Mouse (Mus musculus) mouse embryonic stem cell (cell line): Measurements from ENCODE around the gene Hist1h2bl.
"Not testable (repeated sequence)": the region's sequence is repeated elsewhere in the genome, so short reads cannot be mapped to it uniquely, and the experiment has no call there.

Source experiments
- in situ Hi-C, 2 experiments: fragments of 300-500 bp; cut with MboI; formaldehyde crosslinking; loops; 1 replicate in 1 of 2; 3 replicates in 1 of 2; pipeline ENCODE4 v1.14.3; 2019 to 2020; ENCODE audit warnings: low sequenced_read_pairs in 2 of 2, low pct_unique_long_range_greater_than_20kb in 1 of 2, mixed read lengths in 1 of 2; ENCODE audit not compliant: unreplicated experiment in 1 of 2

Gene Hist1h2bl

DNA sequence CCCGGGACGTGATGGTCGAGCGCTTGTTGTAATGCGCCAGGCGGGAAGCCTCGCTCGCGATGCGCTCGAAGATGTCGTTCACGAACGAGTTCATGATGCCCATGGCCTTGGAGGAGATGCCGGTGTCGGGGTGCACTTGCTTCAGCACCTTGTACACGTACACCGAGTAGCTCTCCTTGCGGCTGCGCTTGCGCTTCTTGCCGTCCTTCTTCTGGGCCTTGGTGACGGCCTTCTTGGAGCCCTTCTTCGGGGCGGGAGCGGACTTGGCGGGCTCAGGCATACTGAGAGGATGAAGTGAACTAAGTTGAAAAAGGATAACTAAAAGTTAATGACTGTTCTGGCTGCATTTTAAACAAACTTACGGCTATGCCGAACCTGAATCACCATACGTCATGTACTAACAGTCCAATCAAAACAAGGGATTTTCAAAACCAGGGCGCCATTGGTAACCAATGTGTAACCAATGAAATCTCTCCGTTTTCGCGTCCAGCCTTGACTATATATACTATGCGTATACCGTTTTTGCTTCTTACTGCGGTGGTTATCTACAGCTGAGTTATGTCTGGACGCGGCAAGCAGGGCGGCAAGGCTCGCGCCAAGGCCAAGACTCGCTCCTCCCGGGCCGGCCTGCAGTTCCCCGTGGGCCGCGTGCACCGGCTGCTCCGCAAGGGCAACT, at the start of gene Hist1h2bl, which contains the start of gene Hist1h2ai:
TSS of gene Hist1h2bl (minus strand) at position 280 of the 676 bp plus-strand sequence.
TSS of gene Hist1h2ai (plus strand) at position 559 of the 676 bp plus-strand sequence.
- in situ Hi-C loops = loop anchor here in 1 of 2 experiments (10.0 kb wide), 1 partner anchor 319 kb away; the partner anchor contains the start of genes Hist1h2ah and Hist1h2bk

DNA sequence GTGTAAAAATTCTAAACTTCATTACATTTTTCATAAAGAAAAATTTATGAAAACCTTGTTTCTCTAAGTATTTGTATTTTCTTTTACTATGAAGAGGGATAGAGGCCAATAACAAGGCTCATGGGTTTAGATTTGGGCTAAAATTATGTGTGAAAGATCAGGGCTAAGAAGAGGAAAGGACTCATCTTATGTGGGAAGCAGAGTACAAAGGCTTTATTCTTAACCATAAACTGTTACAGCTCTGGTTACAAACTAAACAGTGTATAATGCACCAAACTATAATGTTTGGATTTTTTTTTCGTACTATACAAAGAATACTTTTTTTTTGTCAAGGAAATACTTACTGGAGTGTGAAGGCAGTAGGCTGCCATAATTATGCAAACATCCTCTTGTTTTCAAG, 39.8 kb upstream of the Hist1h2bl start:
- in situ Hi-C loops = no loop called here

DNA sequence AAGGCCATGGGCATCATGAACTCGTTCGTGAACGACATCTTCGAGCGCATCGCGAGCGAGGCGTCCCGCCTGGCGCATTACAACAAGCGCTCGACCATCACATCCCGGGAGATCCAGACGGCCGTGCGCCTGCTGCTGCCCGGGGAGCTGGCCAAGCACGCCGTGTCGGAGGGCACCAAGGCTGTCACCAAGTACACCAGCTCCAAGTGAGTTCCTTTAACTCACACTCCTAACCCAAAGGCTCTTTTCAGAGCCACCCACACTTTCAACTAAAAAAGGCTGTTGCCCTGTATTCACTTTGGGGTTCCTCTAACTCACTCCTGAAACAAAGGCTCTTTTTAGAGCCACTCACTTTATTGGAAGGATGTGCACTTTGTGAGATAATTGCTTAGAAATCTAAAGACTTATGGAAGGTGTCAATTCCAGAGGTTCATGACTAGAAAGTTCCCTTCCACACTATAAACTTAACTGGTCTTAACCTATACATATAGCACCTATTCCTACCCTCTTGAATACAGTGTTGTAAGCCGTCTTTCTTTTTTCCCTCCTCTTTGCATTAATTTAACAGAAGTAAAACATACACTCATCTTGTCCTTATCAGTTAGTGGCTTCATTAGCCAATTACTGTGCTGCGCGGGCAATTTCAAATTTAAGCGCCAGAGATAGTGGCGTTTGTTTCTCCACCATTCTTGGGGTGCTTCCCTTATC, 38.5 kb upstream of the Hist1h2bl start:
- in situ Hi-C loops = not testable (repeated sequence)

DNA sequence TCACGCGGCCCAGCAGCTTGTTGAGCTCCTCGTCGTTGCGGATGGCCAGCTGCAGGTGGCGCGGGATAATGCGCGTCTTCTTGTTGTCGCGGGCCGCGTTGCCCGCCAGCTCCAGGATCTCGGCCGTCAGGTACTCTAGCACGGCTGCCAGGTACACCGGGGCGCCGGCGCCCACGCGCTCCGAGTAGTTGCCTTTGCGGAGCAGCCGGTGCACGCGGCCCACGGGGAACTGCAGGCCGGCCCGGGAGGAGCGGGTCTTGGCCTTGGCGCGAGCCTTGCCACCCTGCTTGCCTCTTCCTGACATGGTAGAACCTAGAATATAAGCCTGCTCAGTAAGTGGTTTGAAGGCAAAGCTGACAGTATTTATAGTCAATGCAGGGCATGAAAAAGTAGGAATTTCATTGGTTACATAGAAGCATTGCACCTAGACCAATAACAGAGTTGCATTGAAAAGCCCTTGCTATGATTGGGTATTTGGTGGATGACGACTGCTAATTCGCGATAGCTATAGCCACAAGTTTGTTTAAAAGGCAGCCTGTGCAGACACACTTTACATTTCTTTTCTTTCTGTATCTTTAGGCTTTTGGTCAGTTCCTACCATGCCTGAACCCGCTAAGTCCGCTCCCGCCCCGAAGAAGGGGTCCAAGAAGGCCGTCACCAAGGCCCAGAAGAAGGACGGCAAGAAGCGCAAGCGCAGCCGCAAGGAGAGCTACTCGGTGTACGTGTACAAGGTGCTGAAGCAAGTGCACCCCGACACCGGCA, 37.8 kb upstream of the Hist1h2bl start, which contains the start of the genes Hist1h2ak and Hist1h2bn:
TSS of gene Hist1h2ak (minus strand) at position 304 of the 762 bp plus-strand sequence.
TSS of gene Hist1h2bn (plus strand) at position 600 of the 762 bp plus-strand sequence.
- in situ Hi-C loops = not testable (repeated sequence)

DNA sequence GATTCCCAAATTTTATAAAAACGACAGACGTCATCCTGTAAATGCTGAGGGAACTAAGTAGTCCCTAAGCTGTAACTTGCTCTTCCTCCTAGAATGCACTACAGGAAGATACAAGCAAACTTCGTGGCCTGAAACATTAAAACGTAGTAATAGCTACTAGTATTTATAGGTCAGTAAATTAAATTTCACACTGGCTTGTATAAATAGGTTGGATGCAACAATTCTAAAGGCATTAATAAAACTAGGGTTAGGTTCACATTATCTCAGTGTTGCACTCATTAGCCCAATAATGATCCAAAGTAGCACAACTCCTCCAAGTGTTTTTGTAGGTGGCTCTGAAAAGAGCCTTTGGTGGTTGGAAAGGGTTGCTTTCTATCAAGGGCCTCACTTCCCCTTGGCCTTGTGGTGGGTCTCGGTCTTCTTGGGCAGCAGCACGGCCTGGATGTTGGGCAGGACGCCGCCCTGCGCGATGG, 37.1 kb upstream of the Hist1h2bl start:
- in situ Hi-C loops = no loop called here

DNA sequence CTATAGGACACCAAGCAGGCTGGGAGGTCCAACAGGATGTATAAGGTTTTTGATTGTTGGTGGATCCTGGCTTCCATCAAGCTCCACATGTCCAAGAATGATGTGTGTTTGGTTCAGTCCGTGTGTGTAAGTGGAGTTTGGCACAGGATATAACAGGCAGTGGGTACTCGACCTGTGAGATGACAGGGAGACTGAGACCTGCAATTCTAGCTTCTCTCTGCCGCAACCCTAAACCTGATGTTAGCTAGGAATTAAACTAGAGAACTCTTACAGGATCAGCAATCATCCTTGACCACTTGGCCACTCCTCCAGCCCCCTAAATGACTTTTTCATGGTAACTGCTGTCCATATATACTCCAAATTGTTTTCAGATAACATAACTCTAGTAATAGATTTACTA, 36.4 kb upstream of the Hist1h2bl start:
- in situ Hi-C loops = no loop called here

DNA sequence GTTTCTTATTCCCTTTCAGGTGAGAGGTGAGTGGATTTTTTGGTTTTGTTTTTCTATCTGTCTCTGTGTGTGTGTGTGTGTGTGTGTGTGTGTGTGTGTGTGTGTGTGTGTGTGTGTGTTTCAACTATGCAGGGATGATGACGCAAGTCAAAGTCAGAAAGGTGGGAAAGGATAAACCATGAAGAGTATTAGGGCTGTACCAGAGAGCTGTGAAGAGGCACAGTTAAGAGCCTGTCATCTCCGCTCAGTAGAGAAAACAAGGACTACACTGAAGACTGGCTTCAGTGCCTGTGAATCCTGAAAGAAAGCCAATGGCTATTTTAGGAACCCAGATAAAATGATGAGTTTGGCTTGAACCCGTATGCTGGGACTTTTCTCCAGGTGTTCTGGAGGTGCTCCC, 35.9 kb upstream of the Hist1h2bl start:
- in situ Hi-C loops = no loop called here

DNA sequence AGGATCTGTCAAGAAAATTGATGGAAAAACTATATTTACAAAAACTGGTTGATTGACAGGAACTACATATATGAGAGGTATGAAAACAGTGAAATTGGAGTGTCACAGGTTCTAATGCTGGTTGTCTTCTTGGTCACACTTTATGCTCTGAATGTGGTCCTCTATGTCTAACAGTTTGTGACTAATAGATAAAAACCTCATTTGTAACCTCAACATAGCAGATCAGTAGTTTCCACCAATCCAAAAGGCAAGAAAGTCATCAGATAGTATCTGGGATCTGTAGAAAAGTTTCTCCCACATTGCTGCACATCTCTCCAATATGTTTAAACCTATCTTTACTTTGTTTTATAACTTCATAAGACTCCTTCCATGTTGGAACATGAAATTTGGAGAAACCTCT, 35.5 kb upstream of the Hist1h2bl start:
- in situ Hi-C loops = no loop called here

DNA sequence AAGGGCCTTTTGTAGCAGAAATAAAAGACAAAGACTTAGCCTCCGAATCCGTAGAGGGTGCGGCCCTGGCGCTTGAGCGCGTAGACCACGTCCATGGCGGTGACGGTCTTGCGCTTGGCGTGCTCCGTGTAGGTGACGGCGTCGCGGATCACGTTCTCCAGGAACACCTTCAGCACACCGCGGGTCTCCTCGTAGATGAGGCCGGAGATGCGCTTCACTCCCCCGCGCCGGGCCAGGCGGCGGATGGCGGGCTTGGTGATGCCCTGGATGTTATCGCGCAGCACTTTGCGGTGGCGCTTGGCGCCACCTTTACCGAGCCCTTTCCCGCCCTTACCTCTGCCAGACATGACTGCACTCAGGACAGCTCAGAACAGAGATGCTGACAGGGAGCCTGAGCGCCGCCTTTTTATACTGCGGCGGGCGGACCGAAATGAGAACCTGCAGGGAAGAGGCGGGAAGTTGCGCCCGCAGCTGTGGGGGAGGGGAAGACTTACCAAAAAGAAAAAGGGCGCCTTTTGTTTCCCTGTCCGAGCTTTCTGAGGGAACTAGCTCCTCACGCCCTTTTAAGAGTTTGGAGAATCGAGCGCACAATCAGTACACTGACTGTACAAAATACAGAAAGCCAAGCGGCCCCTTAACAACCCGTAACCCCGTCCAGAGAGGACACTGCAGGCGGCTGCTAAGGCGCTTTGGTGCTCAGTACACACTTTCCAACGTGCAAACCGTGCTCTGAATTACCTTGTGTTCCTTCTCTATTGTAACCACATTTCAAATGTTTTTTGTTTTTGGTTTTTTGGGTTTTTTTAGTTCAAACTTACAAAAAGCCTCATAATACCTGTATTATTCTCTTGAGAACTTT, 34.4 kb upstream of the Hist1h2bl start, which contains the start of gene Hist1h4k:
TSS of gene Hist1h4k (minus strand) at position 347 of the 859 bp plus-strand sequence.
- in situ Hi-C loops = not testable (repeated sequence)

DNA sequence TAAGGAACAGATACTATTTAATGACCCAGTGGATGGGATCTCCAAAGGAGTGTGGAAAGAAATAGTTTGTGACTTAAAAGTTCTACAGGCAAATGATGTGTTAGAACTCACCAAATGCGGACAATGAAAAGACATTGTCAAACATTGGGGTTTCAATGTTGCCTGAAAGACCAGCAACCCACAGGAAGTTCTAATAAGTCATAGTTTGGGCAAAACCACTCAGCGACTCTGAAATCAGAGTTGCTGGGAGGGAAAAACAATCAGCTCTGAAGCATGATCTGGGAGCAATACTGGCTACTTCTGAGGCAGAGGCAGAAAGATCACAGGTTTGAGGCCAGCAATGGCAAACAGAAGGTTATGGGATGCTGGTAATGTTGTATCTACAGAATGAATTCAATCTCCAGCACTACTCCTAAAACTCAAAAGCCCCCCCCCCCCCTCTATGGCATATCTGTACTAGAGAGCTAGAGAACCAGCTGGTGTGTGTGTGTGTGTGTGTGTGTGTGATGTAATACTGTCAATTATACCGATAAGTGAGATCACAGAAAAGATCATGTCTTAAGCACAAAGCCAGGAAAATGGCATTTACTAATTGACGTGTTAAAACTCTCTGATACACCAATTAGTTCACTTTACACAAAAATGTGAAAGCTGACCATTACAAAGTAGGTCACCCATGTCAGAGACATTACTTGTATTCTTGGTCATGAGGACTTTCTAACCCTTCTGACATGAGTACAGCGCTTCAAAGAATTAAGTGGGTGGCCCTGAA, 33.6 kb upstream of the Hist1h2bl start:
- in situ Hi-C loops = no loop called here

DNA sequence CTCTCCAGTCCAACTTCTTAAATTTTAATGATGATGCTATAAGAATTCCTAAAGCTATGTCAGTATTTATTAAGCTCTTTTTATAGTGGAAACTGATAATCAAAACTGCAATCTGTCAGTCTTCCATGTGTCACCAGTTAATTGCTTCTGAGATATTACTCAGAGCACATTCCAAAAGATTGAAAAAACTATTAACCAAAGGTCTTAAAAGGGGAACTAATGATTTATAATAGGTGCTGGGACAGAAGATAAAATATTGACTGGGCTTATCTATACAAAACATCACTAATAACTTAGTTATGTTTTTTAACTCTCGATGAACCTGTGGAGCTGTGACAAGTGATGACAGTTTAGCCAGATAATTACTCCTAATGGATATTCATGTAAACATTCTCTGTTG, 29.1 kb upstream of the Hist1h2bl start:
- in situ Hi-C loops = no loop called here

DNA sequence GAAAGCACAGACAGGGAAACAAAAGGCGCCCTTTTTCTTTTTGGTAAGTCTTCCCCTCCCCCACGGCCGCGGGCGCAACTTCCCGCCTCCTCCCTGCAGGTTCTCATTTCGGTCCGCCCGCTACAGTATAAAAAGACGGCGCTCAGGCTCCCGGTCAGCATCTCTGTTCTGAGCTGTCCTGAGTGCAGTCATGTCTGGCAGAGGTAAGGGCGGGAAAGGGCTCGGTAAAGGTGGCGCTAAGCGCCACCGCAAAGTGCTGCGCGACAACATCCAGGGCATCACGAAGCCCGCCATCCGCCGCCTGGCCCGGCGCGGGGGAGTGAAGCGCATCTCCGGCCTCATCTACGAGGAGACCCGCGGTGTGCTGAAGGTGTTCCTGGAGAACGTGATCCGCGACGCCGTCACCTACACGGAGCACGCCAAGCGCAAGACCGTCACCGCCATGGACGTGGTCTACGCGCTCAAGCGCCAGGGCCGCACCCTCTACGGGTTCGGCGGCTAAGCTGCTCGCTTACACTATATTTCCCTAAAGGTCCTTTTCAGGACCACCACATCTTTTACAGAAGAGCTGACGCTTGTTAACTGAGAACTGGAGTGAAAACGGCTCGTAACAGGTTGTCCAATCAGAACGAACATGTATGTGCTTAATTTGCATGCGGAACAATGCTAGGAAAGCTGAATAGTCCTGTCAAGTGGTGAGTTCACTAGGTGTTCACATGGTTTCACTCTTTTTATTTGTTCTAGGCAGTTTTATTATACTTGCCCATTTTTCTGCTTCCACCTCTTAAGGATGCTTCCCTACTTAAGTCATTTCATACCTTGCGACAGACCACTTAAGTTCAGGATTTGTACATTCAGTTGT, 19.2 kb upstream of the Hist1h2bl start, which contains the start of gene Hist1h4j:
TSS of gene Hist1h4j (plus strand) at position 159 of the 862 bp plus-strand sequence.
- in situ Hi-C loops = not testable (repeated sequence)

DNA sequence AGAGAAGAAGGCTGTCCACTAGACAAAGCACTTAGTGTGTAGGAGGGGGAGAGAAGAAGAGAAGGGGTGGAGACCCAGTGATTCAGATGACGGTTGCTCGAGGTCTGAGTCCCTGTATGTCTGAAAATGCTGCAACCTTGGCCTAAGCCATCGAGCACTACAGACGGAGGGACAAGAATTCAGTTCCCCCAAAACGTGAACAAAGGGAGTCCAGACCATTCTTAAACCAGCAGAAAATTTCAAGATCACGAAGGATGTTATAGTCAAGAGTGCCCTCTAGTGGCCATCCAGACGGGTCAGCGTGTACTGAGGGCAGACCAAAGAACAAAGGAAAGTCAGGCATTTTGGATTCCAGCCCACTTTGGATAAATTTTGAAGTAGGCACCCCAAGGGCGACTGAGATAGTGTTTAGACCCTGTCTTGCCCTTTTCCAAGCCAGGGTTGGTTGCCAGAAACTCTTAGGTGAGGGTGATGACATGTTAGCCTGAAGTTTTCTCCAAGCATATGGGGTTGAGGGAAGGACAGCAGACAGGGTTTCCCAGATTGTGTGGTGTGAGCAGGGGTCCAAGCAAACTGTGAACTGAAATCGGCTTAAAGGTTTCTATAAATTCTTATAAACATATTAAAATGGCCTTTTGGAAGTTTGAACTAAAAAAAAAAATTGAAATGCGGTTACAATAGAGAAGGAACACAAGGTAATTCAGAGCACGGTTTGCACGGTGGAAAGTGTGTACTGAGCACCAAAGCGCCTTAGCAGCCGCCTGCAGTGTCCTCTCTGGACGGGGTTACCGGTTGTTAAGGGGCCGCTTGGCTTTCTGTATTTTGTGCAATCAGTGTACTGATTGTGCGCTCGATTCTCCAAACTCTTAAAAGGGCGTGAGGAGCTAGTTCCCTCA, 18.3 kb upstream of the Hist1h2bl start:
- in situ Hi-C loops = no loop called here

DNA sequence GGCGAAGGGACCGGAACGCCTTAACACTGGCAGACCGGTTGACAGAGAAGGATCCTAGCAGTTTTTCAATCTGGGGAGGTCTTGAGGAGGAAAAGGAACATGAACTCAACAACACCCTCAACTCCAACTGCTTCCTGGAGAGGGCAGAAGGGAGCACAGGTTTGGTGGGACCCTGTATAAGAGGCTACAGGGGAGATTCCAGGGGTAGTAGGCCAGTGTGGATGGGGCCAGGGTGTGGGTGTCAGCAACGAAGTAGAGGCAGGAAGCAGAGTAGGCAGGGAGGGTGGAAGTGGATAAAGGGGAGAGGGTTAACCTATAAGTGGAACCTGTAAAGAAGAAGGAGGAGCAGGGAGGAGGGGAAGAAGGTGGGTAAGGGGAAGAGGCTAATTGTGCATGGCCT, 17.5 kb upstream of the Hist1h2bl start:
- in situ Hi-C loops = no loop called here

DNA sequence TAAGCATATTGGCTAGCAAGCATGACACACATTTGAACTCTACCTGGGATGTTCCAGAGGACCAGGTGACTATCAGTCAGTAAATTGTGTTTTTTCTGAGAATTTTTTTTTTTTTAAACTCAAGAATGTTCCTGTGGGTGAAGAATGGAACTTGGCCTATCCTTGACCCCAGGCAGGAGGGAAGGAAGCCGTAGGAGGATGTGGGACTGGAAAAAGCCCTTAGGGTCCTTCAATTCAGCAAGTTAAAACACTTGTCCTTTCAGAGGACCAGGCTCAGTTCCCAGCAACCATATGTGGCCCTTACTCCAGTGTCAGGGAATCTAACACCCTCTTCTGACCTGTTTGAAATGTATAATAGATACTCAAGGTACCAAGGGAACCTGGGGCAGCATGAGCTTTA, 13.6 kb upstream of the Hist1h2bl start:
- in situ Hi-C loops = no loop called here
